Mouse (Mus musculus): ENCODE measurements around the gene Tssk3. TPM values are rescaled to one million over a fixed set of nuclear protein-coding genes. Genes with fewer than 3 reads are reported as not detected.
A peak's percentile ranks its signal among the peaks of the same experiment; 100 is the strongest.
"Not testable (repeated sequence)": the region's sequence is repeated elsewhere in the genome, so short reads cannot be mapped to it uniquely, and the experiment has no call there.

The Tssk3 gene
- not detected for total RNA-seq (2021)

DNA sequence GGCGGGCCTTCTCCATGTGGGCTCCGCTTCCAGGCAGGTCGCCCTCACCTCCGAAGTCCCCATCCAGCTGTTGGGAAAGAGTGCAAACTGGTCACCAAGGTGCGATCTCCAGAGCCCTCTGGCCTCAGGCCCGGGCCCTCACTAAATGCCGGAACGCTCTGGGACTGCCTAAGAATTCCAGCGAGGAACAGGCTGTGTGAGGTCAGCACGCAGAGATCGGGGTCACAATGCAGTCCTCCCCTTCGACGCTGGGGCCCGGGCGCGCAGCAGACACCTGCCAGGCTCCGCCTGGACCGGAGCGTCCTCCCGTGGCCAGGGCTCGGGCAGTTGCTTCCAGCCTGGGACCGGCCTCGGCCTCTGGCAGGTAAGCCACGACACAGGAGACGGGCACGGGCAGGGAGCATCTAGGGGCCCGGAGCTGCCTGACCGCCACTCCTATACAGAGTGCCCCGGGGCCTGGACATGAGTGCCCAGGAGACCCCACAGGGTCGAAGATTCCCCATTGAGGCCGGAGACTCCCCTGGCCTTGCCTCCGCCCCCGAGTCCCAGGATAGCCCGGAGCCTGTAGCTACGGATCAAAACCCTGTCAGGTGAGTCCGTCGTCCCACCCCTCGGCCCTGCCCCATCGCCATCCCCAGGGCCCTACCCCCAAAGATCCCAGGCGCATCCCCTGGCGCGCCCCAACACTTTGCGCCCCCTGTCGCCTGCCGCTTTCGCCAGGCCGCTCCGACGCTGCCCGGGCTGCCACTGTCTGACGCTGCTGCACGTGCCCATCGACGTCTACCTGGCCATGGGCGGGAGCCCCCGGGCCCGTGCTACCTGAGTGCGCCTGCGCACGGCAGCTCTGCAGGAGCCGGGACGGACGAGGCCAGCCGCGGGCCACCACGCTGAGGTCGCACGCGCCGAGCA lies at the start of gene Tssk3, which contains the start of gene Fam229a:
Tssk3 (minus strand) TSS at position 51 of the 909 bp plus-strand sequence.
Fam229a (plus strand) TSS at position 219 of the 909 bp plus-strand sequence.
- peak in 1 of 2 experiments; percentile 31 for DNase-seq (ENCODE audit: extremely low spot score in 1 of 2, low spot score in 1 of 2)

DNA sequence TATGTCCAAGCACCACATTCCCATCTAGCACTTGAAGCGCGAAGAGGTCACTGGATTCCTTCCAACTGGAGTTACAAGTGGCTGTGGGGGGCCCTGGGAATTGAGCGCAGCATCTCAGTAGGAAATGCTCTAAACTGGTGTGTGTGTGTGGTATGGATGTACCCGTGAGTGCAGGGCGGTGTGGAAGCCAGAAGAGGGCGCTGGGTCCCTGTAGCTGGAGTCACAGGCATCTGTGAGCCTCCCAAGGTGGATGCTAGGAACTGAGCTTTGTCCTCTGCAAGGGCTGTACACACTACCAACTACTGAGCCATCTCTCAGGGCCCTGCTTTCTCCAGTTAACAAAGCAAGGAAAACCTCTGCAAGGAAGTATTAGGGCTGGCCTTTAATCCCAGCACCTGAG lies 49.2 kb upstream of the Tssk3 start:
- DNase-seq (ENCODE audit: extremely low spot score in 1 of 2, low spot score in 1 of 2): no peak

DNA sequence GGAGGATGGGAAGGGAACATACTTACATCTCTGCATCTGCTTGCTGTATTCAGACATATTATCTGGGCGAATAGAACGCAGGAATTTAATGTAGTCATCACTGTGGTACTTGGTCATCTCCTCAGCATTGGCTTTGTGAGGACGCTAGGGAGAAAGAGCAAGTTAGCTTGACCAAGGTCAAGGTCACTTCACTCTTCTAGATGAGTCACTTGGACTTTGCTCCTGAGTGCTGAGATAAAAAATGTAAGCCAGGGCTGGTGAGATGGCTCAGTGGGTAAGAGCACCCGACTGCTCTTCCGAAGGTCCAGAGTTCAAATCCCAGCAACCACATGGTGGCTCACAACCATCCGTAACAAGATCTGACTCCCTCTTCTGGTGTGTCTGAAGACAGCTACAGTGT lies 38.1 kb upstream of the Tssk3 start:
- DNase-seq (ENCODE audit: extremely low spot score in 1 of 2, low spot score in 1 of 2): not testable (repeated sequence)

DNA sequence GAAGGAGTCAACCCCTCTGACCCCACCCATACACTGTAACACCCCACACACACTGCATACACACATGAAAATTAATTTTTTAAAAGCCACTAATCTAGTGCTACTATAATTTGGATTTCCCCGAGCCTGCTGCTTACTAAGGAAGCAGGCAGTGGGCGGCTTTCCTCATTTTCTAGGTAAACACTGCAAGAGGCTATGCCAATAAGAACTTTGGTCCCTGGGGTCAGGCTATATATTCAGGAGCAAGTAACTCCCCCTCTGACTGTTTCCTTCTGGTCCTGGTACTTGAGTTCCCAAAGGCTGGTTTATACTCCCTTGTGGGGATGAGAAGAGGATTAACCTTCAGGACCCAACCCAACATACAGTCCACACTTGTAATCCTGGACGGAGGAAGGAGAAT lies 35.1 kb upstream of the Tssk3 start:
- DNase-seq (ENCODE audit: extremely low spot score in 1 of 2, low spot score in 1 of 2): no peak

DNA sequence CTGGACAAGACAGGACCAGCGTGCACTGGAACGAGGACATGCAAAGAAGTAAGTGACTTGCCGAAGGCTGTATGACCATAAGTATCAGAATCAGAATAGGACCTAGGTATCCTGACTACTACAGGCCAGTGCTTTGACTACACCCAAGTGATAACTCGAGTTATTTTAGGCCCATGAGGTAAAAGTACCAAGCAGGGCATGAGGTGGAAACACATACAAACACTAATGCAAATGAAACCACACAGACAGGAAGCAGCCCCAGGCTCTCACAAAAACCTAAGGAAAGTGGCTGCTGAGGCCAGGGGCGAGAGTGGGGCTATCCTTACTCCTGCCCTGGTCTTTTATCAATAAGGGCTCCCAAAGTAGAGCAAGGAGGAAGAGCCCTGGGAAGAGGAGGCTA lies 34.5 kb upstream of the Tssk3 start:
- no peak for DNase-seq (ENCODE audit: extremely low spot score in 1 of 2, low spot score in 1 of 2)

DNA sequence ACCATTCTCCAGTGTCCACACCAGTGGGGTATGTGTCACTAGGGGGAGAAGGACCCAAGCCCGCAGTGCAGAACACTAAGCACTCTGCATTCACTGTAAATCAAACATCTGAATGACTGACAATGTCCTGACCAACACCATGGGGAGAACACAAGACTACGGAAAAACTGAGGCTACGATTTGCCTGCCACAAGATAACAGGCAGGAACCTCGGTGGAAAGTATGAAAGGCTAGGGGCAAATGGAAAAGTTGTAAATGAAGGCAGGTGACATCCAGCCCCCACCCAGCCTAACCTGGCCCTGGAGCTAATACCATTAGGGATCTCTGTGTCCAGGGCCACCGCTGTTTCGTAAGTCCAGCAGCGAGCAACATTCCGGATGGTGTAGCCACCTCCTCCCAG lies 27.7 kb upstream of the Tssk3 start:
- DNase-seq (ENCODE audit: extremely low spot score in 1 of 2, low spot score in 1 of 2): no peak

DNA sequence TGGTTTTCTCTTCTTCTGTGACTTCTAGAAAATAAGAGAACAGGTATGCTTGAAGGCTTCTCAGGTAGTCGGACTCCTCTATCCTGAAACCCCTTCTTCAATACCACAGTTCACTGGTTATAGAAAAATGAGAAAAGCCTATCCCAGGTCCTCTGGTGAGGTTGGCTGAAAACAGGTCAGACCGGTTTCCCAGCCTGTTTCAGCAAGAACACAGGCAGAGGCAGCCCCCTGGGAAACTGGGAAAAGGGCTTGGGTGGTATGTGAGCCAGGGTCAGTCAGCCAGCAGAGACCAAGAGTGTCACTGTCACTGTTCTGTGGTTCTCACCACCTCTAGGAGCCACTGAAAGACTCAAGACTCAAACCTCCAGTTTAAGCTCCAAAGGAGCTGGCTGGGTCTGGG lies 26.1 kb upstream of the Tssk3 start:
- no peak for DNase-seq (ENCODE audit: extremely low spot score in 1 of 2, low spot score in 1 of 2)

DNA sequence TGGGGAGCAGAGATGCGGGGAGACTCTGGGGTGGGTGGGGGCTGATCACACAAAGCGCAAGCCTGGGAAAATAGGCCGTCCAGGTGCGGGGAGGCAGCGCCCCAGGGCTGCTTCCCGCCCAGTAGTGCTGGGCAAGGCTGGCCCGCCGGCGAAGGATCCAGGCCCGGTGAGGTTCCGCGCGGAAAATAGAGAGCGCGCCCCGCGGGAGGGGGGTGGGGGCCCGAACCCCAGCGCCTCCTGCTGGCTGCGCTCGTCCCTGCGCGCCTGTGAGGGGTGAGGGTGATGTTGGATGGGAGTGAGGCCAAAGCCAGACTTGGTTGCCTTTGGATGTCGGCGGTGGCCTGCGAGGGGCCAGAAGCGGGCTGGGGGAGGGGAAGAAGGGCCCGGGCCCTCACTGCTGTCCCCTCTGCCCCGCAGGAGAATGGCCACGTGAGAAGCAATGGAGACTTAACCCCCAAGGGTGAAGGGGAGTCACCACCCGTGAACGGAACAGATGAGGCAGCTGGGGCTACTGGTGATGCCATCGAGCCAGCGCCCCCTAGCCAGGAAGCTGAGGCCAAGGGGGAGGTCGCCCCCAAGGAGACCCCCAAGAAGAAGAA lies 23.6 kb upstream of the Tssk3 start:
- DNase-seq (ENCODE audit: extremely low spot score in 1 of 2, low spot score in 1 of 2): peak; percentile 65 to 75

DNA sequence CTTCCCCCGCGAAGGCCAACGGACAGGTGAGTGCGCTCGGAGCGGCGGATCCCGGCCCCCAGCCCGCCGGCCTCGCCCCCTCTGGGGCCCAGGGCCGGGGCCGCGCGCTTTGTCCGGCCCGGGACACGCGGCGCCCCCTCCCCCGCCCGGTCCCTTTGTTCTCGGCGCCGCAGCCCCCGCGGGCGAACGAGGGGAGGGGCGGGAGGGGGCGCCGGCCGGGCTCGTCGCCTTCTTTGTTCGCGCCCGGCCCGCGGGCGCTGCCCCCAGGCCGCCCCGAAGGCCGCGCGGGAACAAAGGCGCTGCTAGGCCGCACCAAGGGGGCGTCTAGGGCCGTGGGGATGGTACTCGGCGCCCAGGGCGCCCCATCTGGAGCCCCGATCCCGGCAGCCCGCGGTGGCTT lies 23.1 kb upstream of the Tssk3 start:
- DNase-seq (ENCODE audit: extremely low spot score in 1 of 2, low spot score in 1 of 2): no peak

DNA sequence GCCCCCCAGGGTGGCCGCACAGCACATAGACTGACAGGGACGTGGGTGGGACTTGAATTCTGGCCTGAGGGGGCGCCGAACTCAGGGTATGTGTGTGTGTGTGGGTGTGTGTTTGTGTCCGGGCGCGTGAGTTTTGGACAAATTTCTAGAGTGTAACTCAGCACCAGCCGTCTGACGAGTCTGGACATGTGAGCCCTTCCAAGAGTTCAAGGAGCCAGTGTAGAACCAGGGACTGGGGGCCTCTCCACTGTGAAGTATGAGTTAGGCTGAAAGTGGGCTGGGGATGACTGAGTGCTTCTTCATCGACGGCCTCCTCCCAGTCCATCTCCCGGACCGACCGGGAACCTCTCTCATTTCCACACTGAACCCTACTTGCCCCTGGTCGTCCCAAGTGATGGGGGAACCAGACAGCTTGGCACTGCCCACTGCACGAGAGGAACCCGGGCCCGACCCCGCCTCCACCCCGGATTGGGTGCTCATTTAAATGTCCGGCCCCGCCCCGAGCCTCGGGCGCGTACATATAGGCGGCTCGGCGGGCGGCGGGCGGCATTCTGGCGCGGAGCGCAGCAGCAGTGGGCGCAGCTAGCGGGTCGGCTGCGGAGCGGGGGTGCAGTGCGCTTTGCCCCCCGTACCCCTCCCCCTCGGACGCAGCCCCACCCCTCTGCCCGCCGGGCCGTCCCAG lies 22.4 kb upstream of the Tssk3 start, which contains the start of gene Marcksl1:
Marcksl1 (plus strand) TSS at position 496 of the 682 bp plus-strand sequence.
- DNase-seq (ENCODE audit: extremely low spot score in 1 of 2, low spot score in 1 of 2): peak; percentile 73 to 74

DNA sequence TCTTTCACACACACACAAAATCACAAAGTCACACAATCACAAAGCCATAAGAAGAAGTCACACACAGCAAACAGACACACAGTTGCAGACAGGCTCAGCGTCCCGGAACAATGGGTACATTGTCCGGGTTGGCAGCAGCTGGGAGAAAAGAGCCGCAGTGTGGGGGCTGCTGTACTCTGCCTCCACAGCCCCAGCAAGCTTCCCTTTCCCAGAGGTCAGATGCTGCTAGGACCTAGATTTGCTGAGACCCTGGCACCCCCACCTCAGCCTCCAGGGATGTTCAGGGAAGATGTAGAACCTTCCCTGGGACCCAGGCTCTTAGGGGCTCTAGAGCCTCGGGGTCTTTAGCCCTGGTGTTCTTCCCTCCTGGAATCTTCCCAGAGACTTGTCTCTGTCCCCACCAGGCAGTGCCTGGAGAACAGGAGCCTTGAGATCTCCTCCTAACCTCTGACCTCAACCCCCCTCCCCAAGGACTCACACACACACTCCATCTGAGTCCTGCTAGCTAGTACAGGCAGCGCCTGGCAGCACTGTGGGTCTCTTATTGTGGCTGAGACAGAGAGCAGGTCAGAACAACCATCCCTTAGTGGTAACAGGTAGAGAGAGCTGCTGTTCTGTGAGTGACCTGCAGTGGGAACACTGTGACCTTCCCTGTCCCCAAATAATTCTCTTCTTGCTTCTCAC lies 20.7 kb upstream of the Tssk3 start:
- no peak for DNase-seq (ENCODE audit: extremely low spot score in 1 of 2, low spot score in 1 of 2)

DNA sequence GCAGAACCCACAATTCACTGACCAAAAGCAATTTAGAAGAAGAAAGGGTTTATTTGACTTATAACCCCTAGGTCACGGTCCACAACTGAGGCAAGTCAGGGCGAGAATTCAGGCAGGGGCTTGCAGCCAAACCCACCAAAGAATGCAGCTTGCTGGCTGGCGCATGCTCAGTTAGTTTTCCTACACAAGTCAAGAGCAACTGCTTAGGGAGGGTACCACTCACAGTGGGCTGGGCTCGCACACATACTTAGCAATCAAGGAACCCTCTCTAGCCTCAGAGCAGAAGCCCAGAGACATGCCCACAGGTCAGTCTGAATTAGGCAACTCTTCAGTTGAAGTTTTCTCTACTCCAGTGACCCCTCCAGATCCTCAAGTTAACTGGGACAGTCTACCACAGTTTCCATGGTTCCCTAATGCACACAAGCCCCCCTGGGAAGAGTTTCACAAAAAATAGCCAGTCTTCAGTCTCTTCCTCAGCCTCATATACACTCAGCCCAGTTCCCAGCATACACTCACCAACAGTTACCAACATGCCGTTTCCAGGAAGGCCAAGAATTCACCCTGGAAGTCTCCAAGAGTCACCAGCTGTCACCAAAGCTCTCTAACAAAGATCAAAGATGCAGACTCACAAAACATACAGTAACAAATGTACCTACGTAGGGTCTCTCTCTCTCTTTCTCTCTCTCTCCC lies 20.0 kb upstream of the Tssk3 start:
- no peak for DNase-seq (ENCODE audit: extremely low spot score in 1 of 2, low spot score in 1 of 2)

DNA sequence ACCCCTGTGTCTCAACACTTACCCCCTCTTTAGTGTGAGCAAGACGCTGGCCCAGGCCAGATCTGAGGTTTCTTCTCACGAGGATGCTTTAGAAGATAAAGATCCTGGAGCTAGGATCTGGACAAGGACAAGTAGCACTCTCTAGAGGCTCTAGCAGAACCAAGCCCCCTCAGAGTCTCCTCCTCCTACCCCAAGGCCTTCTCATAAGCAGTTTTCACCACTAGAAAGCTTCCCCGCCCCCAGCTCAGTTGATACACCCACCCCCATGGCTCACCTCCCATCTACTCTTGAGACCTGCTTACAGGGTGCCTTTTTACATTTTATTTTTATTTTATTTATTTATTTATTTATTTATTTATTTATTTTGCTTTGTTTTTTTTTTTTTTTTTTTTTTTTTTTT lies 18.8 kb upstream of the Tssk3 start:
- no peak for DNase-seq (ENCODE audit: extremely low spot score in 1 of 2, low spot score in 1 of 2)

DNA sequence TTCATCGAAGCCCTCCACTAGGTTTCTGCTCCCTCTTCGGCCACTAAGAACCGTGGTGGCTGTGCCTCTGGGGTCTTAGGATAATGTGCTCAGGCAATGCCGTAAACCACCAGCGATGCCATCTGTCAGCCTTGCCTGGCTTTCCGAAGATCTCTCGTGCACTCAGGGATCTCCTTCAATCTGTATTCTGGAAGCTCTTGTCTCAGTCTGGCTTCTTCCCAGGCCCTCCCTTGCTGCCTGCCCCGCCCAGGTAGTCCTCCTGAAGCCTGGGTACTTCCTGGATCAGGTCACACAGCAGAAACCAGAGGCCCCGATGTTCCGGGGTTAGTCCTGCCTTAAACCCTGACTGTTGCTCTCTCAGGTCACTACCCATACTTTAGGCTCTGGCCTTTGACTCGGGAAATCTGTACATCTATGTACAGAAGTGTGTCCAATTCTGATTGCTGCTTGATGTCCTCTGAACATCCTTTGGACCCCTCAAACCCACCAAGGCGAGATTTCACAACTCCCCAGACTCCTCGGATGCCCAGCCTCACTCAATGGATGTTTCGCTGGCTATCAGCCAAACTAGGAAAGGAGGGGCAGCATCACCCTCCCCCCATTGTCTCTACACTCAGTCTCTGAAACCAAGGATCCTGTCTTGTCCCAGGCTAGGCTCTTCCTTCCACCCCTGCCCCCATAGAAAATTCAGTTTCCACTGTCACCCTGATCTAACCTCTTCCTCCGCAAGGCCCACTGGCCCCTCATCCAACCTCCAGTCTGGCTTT lies 18.2 kb upstream of the Tssk3 start:
- no peak for DNase-seq (ENCODE audit: extremely low spot score in 1 of 2, low spot score in 1 of 2)

DNA sequence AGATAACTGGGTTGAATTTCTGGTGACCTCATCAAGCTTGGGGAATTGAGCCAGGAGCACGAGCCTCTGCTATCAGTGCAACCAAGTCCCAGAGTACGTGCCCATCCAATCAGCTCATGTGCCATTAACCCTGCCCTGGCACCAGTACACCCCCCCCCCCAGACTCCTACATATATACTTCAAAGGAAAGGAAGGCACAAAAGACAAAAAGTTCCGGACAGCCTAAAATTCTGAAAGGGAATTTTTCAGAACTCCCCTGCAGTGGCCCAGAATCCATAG lies 17.4 kb upstream of the Tssk3 start:
- no peak for DNase-seq (ENCODE audit: extremely low spot score in 1 of 2, low spot score in 1 of 2)

DNA sequence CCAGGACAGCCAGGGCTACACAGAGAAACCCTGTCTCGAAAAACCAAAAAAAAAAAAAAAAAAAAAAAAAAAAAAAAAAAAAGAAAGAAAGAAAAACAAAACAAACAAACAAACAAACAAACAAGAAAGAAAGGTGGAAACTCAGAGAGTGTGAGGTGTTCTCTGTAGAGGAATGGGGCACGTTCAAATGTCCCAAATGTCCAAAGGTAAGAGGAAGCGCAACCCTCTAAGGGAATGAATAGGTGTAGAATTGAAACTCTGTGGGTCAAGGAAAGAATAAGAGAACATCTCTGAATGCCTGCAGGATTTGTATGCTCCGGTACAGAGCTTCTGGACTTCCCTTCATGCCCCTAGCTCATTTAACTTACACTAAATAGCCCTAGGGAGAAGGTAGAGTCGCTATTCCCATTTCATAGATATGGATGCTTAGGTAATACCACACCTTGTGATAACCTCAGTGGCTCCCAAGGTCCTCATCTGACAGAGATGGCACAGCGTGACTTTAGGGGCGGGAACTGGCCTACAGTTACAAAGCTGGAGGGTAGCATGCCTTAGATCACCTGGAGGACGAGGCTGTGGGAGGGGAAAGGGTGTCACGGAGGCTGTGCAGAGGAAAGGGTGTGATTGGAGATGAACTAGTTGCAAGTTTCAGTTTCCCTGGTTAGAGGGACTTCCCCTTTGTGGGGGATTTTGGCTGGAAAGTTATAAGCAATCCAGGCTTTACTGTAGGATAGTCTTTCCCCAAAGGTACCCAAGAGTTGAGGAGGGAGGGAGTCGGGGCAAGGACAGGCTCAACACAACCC lies 16.8 kb upstream of the Tssk3 start:
- no peak for DNase-seq (ENCODE audit: extremely low spot score in 1 of 2, low spot score in 1 of 2)

DNA sequence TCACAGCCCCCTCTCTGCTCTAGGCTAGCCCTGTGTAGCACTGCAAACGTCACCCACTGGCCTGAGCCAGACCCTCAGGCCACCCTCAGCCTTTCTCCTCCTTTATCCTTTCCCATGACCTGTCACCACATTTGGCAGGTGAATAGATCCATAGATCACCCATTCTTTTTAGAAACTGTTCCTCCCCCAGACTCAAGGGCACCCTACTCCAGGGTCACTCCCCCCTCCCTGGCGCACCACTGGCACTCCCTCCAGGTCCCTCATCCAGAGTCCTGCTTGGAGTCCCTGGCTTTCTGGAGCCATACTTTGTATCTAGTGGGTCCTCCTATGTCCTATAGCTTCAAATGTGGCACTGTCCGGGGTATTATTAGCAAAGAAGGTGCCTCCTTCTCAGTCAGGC lies 14.7 kb upstream of the Tssk3 start:
- DNase-seq (ENCODE audit: extremely low spot score in 1 of 2, low spot score in 1 of 2): no peak

DNA sequence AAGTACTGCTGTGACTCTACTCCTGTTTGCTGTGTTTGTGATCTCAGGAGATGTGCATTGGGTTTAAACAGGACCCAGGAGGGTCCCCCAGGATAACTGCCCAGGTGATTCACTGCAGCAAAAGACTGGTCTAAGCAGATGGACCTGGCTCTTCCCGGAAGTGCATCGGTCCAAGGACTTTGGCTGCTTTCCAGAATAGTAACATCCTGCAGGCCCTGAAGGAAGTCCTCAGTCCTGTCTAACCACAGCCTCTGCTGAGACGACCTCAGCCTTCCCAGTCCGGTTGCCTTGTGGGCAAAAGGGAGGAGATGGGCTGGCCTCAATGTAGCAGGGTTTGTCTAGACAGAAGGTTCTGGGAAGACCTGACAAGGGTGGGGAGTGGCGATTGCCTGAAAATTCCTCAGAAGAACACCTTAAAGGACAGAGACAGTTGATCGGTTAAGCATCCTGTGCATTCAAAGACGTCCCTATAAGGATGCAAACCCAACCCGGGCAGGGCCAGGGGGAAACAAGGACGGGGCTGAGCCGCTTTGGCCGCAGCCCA lies 12.2 kb upstream of the Tssk3 start:
- DNase-seq (ENCODE audit: extremely low spot score in 1 of 2, low spot score in 1 of 2): no peak
